Mouse (Mus musculus): ENCODE measurements around the gene Tspan12. TPM values are rescaled to one million over a fixed set of nuclear protein-coding genes. Genes with fewer than 3 reads are reported as not detected.

Tspan12 gene
- polyA plus RNA-seq, 1 experiment from 2014 or later = 53.2 TPM

DNA sequence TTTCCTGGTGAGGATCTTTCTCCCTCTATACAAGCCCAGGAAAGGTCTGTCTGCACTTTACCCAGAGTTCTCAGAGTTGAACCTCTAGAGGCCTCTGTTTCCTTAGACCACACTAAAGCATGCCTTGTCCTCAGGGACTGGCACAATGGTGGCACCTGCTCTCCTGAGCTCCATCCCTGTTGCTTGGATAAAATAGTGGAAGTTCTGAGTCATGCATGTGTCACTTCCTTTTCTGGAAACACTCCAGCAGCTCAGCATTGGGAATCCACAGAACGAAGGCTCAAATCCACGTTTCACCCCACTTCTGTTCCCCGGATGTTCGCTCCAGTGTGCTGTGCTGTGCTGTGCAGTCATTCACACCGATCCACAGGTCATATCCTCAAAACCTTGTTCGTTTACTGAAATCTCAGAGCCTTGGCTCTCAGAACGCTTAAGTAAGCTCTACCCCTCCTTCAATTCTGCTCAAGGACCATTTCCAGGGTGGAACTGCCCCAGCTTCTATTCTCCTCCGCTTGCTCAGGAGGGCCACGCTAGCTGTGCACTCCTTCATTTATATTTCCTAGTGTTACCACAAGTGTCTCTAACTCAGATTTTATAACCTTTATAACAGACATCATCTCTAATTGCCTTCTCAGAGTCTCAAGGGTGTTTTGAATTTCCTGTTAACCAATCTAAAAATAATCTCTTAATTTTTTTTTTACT, 83.4 kb downstream of the Tspan12 start:
- no peak overlapping the region for H3K4me2 ChIP-seq
- DNase-seq (ENCODE audit: low spot score, missing footprints) = no peak
- no peak overlapping the region for H3K9ac ChIP-seq (ENCODE audit: low read length)
- H3K36me3 ChIP-seq (ENCODE audit: control insufficient read depth, insufficient read depth, low read length) = no peaks in the 10 kb centered on the region
- no peaks in the 10 kb centered on the region for H3K9me3 ChIP-seq (ENCODE audit: control insufficient read depth, low read length)
- H3K4me1 ChIP-seq (ENCODE audit: control insufficient read depth, insufficient read depth, low read length) = no peaks in the 10 kb centered on the region
- H3K27me3 ChIP-seq (ENCODE audit: control insufficient read depth, insufficient read depth, low read length) = no peaks in the 10 kb centered on the region
- H3K4me3 ChIP-seq (ENCODE audit: low read depth, low read length) = no peak overlapping the region
- no peak overlapping the region for H3K27ac ChIP-seq (ENCODE audit: low read depth, low read length)
- 95% methylated on average over 9 of the region's 9 CpGs for WGBS
- ATAC-seq (ENCODE audit: low FRiP score) = no peak

DNA sequence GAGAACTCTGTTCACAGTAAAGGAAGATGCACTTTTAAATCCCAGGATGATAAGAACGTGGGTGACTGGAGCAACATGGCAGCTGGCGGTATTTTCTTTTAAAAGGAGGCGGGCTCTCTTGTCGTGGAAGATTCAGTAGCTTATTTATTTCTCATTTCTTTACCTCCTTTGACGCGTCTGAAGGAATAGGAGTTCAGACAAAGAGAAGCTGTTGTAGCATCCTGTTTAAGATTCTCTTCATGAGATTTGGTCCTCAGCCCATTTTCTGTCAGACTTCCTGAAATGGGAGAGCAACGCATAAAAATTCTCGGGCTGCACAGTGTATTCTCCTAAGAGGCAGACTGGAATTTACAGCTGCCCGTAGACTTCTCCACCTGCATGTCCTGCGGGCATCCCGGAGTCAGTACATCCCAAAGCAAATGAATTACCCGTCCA, 84.5 kb downstream of the Tspan12 start:
- H3K4me1 ChIP-seq (ENCODE audit: control insufficient read depth, insufficient read depth, low read length) = no peaks in the 10 kb centered on the region
- no peak overlapping the region for H3K27ac ChIP-seq (ENCODE audit: low read depth, low read length)
- H3K4me3 ChIP-seq (ENCODE audit: low read depth, low read length) = no peak overlapping the region
- H3K9ac ChIP-seq (ENCODE audit: low read length) = no peak overlapping the region
- 92% methylated on average over 12 of the region's 12 CpGs for WGBS
- no peaks in the 10 kb centered on the region for H3K36me3 ChIP-seq (ENCODE audit: control insufficient read depth, insufficient read depth, low read length)
- DNase-seq (ENCODE audit: low spot score, missing footprints) (no peak), ATAC-seq (ENCODE audit: low FRiP score) (no peak)
- no peaks in the 10 kb centered on the region for H3K27me3 ChIP-seq (ENCODE audit: control insufficient read depth, insufficient read depth, low read length)
- no peak overlapping the region for H3K4me2 ChIP-seq
- H3K9me3 ChIP-seq (ENCODE audit: control insufficient read depth, low read length) = no peaks in the 10 kb centered on the region

DNA sequence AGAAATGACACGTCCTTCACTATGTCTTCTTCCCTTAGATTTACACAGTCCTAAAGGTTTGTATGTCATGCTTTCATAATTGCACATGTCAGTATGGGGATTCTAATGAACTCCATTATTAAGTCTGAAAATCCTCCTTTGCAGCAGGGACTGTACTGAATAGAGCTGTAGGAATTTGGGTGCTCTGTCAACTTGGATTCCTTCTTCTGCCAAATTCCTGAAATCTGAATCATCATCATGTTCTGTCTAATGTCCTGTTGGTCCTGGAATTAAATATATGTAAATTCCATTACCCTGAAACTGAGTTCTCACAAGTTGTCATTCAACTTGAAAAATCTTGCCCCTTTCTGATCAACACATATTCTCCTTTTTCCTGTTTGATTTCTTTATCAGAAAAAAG, 104.8 kb downstream of the Tspan12 start:
- no peak overlapping the region for H3K27ac ChIP-seq (ENCODE audit: low read depth, low read length)
- H3K4me2 ChIP-seq = no peak overlapping the region
- H3K9ac ChIP-seq (ENCODE audit: low read length) = no peak overlapping the region
- no peaks in the 10 kb centered on the region for H3K36me3 ChIP-seq (ENCODE audit: control insufficient read depth, insufficient read depth, low read length)
- H3K27me3 ChIP-seq (ENCODE audit: control insufficient read depth, insufficient read depth, low read length) = no peaks in the 10 kb centered on the region
- WGBS = 87% methylated on average over 1 of the region's 1 CpGs
- no peaks in the 10 kb centered on the region for H3K4me1 ChIP-seq (ENCODE audit: control insufficient read depth, insufficient read depth, low read length)
- H3K4me3 ChIP-seq (ENCODE audit: low read depth, low read length) = no peak overlapping the region
- DNase-seq (ENCODE audit: low spot score, missing footprints) (no peak), ATAC-seq (ENCODE audit: low FRiP score) (no peak)
- no peaks in the 10 kb centered on the region for H3K9me3 ChIP-seq (ENCODE audit: control insufficient read depth, low read length)

DNA sequence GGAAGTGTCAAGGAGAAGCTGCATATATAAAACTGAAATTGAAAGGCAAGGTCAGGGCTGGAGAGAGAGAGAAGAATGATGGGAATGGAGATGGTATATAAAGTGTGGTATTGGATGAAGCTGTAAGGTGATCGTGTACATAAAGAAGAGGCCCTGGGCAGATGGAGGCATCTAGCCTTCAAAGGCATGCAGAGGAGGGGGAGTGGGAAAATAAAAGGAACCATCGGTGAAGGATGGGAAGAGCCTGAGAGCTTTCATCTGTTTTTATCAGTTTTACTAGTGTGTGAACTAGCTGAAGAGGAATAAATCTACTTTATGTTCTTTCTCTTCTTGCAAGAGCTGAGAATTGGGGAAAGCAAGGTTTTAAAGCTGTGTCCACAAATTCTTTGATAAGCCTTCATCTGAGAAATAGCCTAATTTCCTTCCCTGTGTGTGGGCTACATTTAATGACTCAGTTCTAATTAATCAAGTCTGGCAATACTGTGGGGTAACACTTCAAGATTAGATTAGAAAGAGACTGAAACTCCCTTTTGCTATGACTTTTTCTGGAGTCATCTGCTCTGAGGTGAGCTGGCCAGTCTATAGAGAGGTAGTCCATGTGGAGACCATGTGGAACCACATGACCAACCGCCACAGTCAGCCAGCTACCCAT, 107.6 kb downstream of the Tspan12 start:
- H3K4me1 ChIP-seq (ENCODE audit: control insufficient read depth, insufficient read depth, low read length) = no peaks in the 10 kb centered on the region
- no peak for ATAC-seq (ENCODE audit: low FRiP score)
- no peak overlapping the region for H3K4me3 ChIP-seq (ENCODE audit: low read depth, low read length)
- no peaks in the 10 kb centered on the region for H3K9me3 ChIP-seq (ENCODE audit: control insufficient read depth, low read length)
- no peak overlapping the region for H3K4me2 ChIP-seq
- WGBS = 82% methylated on average over 3 of the region's 3 CpGs
- no peak for DNase-seq (ENCODE audit: low spot score, missing footprints)
- H3K36me3 ChIP-seq (ENCODE audit: control insufficient read depth, insufficient read depth, low read length) = no peaks in the 10 kb centered on the region
- no peak overlapping the region for H3K27ac ChIP-seq (ENCODE audit: low read depth, low read length)
- H3K27me3 ChIP-seq (ENCODE audit: control insufficient read depth, insufficient read depth, low read length) = no peaks in the 10 kb centered on the region
- no peak overlapping the region for H3K9ac ChIP-seq (ENCODE audit: low read length)

DNA sequence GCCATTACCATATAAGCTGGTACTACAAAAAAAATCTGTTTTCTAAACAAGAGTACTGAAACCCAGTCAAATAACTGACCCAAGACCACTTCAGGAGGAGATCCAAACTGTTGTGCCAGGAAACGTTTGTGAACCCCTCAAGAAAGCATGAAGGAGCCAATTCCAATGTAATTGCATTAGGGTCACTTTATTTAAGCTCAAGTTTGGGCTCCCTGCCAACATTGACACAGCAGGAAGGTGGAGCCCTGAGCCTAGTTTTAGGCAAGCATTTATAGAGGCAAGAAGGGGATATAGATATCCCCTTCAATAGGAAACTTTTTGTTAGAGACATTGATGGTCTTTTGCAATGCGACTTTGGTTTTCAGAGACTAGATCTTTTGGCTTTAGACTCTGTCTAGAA, 111.7 kb downstream of the Tspan12 start:
- H3K9ac ChIP-seq (ENCODE audit: low read length) = no peak overlapping the region
- DNase-seq (ENCODE audit: low spot score, missing footprints) (no peak), ATAC-seq (ENCODE audit: low FRiP score) (no peak)
- no peaks in the 10 kb centered on the region for H3K36me3 ChIP-seq (ENCODE audit: control insufficient read depth, insufficient read depth, low read length)
- H3K4me2 ChIP-seq = no peak overlapping the region
- no peak overlapping the region for H3K27ac ChIP-seq (ENCODE audit: low read depth, low read length)
- no peaks in the 10 kb centered on the region for H3K4me1 ChIP-seq (ENCODE audit: control insufficient read depth, insufficient read depth, low read length)
- WGBS = 67% methylated on average over 2 of the region's 2 CpGs
- H3K4me3 ChIP-seq (ENCODE audit: low read depth, low read length) = no peak overlapping the region
- H3K27me3 ChIP-seq (ENCODE audit: control insufficient read depth, insufficient read depth, low read length) = no peaks in the 10 kb centered on the region
- no peaks in the 10 kb centered on the region for H3K9me3 ChIP-seq (ENCODE audit: control insufficient read depth, low read length)

DNA sequence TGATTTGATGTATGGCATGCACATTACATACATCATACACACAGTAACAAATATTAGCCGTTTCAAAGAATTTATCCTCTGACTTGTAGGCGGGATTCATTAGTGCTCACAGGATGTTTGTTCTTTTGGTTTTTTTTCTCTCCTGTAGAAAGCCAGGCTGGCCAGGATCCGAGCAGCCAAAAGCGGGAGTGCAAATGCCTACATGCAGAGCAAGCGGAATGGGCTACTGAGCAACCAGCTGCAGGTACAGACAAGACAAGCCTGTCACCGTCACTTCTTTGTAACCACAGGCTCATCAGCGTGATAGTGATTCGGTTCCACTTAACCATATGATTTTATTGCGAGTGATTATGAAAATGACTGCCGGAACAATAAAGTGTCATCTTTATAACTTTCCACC, 130.1 kb downstream of the Tspan12 start:
- WGBS = 91% methylated on average over 10 of the region's 10 CpGs
- Histone ChIP-seq H3K27me3 (ENCODE audit: control insufficient read depth, insufficient read depth, low read length) (no peaks in the 10 kb centered on the region), H3K4me3 (ENCODE audit: low read depth, low read length) (no peak overlapping the region), H3K9ac (ENCODE audit: low read length) (no peak overlapping the region), H3K36me3 (ENCODE audit: control insufficient read depth, insufficient read depth, low read length) (no peaks in the 10 kb centered on the region), H3K27ac (ENCODE audit: low read depth, low read length) (no peak overlapping the region), H3K4me2 (no peak overlapping the region), H3K4me1 (ENCODE audit: control insufficient read depth, insufficient read depth, low read length) (no peaks in the 10 kb centered on the region), H3K9me3 (ENCODE audit: control insufficient read depth, low read length) (no peaks in the 10 kb centered on the region)
- no peak for DNase-seq (ENCODE audit: low spot score, missing footprints)
- no peak for ATAC-seq (ENCODE audit: low FRiP score)

Other genes with a start within 250 kb of the Tspan12 start
- gene Ing3, start 97.1 kb upstream of the Tspan12 start, polyA plus RNA-seq (2014; fragmentation: Nextera tagmentation; extraction: Ambion mirVana) = 44.6 and 45.3 TPM in 2 replicates
- gene Cped1, start 133.4 kb upstream of the Tspan12 start, polyA plus RNA-seq (2014; fragmentation: Nextera tagmentation; extraction: Ambion mirVana) = 9.6 and 12.9 TPM in 2 replicates